Mouse (Mus musculus) T-helper 2 cell (primary cell): ENCODE results near the gene Ier5l.

ENCODE experiments used
- in situ Hi-C: fragments of 300-600 bp; cut with MboI, MseI; formaldehyde crosslinking; loops from one replicate; pipeline ENCODE4 v1.15.1; 2025; ENCODE audit warnings: high pct_unique_total_duplicates

Gene Ier5l

GRCm38 (mm10) chr2:30441518-30442497 lies 32.2 kb downstream of the Ier5l start:
- in situ Hi-C loops = no loop called here

- in situ Hi-C loops = no loop called here
Measured at GRCm38 (mm10) chr2:30440701-30441517, 33.1 kb downstream of the Ier5l start.

- in situ Hi-C loops = no loop called here
Measured at GRCm38 (mm10) chr2:30440211-30440700, 33.8 kb downstream of the Ier5l start.

GRCm38 (mm10) chr2:30439631-30440030 lies 34.4 kb downstream of the Ier5l start:
- in situ Hi-C loops = no loop called here

GRCm38 (mm10) chr2:30437791-30438190 lies 36.2 kb downstream of the Ier5l start:
- in situ Hi-C loops = no loop called here

- in situ Hi-C loops = no loop called here
Measured at GRCm38 (mm10) chr2:30436809-30437208, 37.2 kb downstream of the Ier5l start.

- in situ Hi-C loops = no loop called here
Measured at GRCm38 (mm10) chr2:30436156-30436545, 37.9 kb downstream of the Ier5l start.

- in situ Hi-C loops = no loop called here
Measured at GRCm38 (mm10) chr2:30435326-30436155, 38.5 kb downstream of the Ier5l start.

- in situ Hi-C loops = loop anchor here (10.0 kb wide), 1 partner anchor 826 kb away; no protein-coding TSS in a partner anchor
Measured at GRCm38 (mm10) chr2:30429156-30429555, 44.9 kb downstream of the Ier5l start.
